Mouse (Mus musculus): Measurements from ENCODE around the gene Ankrd65. TPM values are rescaled to one million over a fixed set of nuclear protein-coding genes. Genes with fewer than 3 reads are reported as not detected.

The Ankrd65 gene
- polyA plus RNA-seq, 1 experiment from 2014 or later = not detected

DNA sequence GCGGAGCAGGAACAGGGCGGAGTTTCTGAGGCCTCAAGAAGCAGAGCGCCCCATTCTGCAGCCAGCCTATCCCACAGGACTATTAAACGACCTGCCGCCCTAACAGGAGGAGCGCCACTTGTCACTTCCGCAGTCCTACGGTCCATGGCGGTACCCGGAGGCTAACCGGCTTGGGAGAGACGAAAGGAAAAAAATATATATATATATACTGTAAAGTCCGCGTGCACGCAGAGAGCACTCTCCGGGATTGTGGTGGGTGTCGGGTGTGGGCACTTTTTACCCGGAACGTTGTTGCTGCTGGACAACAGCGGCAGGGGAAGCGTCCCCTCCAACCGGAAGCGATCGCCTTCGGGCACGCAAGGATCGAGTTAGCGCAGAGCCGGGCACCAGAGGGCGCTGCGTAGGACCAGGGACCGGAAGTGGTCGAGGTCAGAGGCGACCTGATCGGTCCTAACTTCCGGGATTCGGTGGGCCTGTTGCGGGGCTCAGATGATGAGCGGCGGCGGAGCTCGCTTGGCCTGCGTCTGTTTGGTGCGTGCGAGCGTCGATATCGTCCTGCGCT is 41.0 kb downstream of the Ankrd65 start, which contains the start of gene Aurkaip1:
Gene Aurkaip1 (plus strand): TSS at position 68 of the 562 bp plus-strand sequence.
- Histone ChIP-seq H3K4me2 (peak within 1 kb of the TSS; percentile 89), H3K9ac (peak within 1 kb of the TSS; percentile 88), H3K9me3 (replicated peaks) (no peaks in the 10 kb centered on the region), H3K36me3 (peaks cover 48% of the 10 kb centered on the region), H3K27ac (peak within 1 kb of the TSS; percentile 91), H3K4me3 (peak within 1 kb of the TSS; percentile 80), H3K4me1 (peaks cover 32% of the 10 kb centered on the region), H3K27me3 (replicated peaks) (no peaks in the 10 kb centered on the region)
- under 1% methylated on average over 49 of the region's 49 CpGs for WGBS (ENCODE audit: insufficient replicate concordance)
- peak; percentile 96 for ATAC-seq

DNA sequence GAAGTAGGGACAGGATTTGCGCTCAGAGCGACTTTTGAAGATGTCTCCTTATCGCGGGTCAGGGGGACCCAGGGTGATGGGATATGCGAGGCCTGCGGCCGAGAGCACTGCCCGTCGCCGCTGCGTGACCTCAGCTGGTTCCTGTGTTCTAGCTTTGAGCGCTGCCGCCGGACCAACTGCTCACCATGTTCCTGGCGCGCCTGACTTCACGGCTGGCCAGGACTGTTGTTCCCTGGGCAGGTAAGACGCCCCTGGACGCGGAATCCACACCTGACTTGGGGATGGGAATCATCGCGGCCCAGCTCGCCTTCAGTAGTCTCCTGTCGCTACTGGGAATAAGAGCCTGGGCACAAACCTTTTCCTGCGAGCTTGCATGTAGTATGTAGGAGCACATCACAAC is 41.6 kb downstream of the Ankrd65 start:
- WGBS (ENCODE audit: insufficient replicate concordance) = under 1% methylated on average over 25 of the region's 25 CpGs
- Histone ChIP-seq H3K36me3 (peaks cover 42% of the 10 kb centered on the region), H3K4me1 (peaks cover 32% of the 10 kb centered on the region), H3K9me3 (replicated peaks) (no peaks in the 10 kb centered on the region), H3K9ac (peak overlapping the region; percentile 88), H3K4me3 (peak overlapping the region; percentile 80), H3K27me3 (replicated peaks) (no peaks in the 10 kb centered on the region), H3K27ac (peak overlapping the region; percentile 91), H3K4me2 (peak overlapping the region; percentile 89)
- peak; percentile 23 for ATAC-seq

DNA sequence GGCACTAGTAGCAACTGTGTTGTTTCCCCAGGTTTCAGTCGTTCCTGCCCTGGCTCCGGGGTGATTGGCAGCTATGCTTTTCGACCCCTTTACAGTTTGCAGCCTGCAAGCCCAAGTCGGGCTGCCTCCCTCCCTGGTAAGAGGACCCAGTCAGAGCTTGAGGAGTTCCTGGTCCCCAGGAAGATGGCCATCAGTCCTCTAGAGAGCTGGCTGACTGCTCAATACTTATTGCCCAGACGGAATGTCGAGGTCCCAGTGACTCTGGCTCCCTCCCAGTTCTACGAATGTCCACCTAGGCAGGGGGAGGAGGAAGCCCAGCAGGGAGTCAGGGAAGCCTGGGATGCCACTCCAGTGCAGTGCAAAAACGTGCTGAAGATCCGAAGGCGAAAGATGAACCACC is 42.1 kb downstream of the Ankrd65 start:
- Histone ChIP-seq H3K9me3 (replicated peaks) (no peaks in the 10 kb centered on the region), H3K9ac (peak overlapping the region; percentile 88), H3K27me3 (replicated peaks) (no peaks in the 10 kb centered on the region), H3K4me3 (peak overlapping the region; percentile 80), H3K27ac (peak overlapping the region; percentile 91), H3K36me3 (peaks cover 37% of the 10 kb centered on the region), H3K4me1 (peaks cover 32% of the 10 kb centered on the region), H3K4me2 (peak overlapping the region; percentile 89)
- WGBS (ENCODE audit: insufficient replicate concordance) = 46% methylated on average over 10 of the region's 10 CpGs
- no peak for ATAC-seq

DNA sequence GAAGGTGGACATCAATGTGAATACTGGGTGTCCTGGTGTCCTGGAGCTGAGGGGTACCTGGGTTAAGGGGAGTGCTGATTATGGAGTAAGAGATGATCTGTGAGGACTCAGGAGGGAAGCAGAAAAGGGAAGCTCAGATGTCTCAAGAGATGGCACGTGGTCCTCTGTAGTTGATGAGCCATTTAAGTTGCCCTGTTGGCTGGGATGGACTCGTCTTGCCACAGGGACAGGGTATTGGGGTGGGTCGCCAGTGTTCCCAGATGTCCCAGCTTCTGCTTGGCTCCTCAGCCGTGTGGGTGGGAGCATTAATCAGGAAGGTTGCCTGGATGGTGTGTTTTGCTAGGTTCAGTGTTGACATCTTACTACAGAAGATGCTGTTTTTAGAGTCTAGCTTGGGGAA is 43.0 kb downstream of the Ankrd65 start:
- Histone ChIP-seq H3K27ac (no peak overlapping the region), H3K4me1 (peaks cover 41% of the 10 kb centered on the region), H3K36me3 (peaks cover 28% of the 10 kb centered on the region), H3K4me3 (peak overlapping the region; percentile 80; the same call in 1 of the 2 replicates), H3K27me3 (replicated peaks) (no peaks in the 10 kb centered on the region), H3K4me2 (peak overlapping the region; percentile 89; the same call in 1 of the 2 replicates), H3K9me3 (replicated peaks) (no peaks in the 10 kb centered on the region), H3K9ac (peak overlapping the region; percentile 88; the same call in 1 of the 2 replicates)
- 69% methylated on average over 4 of the region's 4 CpGs for WGBS (ENCODE audit: insufficient replicate concordance)
- ATAC-seq = no peak

DNA sequence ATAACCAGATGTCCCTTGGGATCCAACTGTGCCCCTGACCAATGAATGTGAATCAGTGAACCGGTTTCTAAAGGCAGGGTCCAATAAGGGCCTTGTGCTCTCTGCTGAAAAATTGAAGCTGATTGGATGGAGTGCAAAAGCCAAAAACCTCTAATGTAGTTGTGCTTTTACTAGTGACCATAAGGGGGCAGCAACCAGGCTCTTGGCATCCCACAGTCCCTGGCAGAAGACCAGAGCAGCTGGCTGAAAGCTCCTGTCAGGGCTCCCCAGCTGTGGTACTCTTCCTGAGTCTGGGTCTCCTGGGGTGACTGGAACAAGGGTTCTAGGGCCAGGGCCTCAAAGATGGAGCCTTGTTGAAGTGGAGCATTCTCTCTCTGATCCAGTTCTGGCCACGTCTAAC is 43.6 kb downstream of the Ankrd65 start:
- 45% methylated on average over 2 of the region's 2 CpGs for WGBS (ENCODE audit: insufficient replicate concordance)
- Histone ChIP-seq H3K9ac (no peak overlapping the region), H3K4me3 (no peak overlapping the region), H3K9me3 (replicated peaks) (no peaks in the 10 kb centered on the region), H3K36me3 (peaks cover 23% of the 10 kb centered on the region), H3K4me1 (peaks cover 44% of the 10 kb centered on the region), H3K27ac (peak overlapping the region; percentile 24; the same call in 1 of the 2 replicates), H3K4me2 (no peak overlapping the region), H3K27me3 (replicated peaks) (no peaks in the 10 kb centered on the region)
- no peak for ATAC-seq

DNA sequence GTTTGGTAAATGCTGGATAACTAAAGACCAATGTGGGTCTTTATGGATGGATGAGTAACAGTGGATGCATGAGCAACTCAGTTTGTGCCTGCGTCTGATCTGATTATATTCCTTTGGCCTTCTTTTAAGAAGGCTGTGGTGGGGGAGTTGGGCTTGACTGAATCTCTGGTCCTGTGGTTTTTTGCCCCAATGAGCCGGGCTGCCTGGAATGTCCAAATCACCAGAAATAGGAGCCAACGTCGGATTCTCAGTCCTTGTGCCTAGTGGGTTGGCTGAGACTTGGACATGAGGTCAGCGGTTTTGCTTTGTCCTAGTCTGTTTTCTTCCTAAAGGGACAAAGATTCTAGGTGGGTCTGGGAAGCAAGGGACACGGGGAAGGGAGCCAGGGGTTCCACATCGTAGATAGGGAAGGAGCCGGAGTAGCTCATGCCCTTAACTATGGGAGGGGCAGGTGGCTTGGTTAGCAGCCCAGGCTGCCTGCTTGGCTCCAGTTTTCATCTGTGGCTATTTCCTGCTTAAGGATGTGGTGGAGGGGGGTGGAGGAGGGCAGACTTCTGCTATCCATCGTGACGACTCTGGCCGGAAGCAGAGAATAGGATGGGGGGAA is 47.3 kb downstream of the Ankrd65 start:
- no peak overlapping the region for H3K4me3 ChIP-seq
- peaks cover 17% of the 10 kb centered on the region for H3K36me3 ChIP-seq
- H3K27ac ChIP-seq = no peak overlapping the region
- peaks cover 34% of the 10 kb centered on the region for H3K27me3 ChIP-seq (replicated peaks)
- peaks cover 59% of the 10 kb centered on the region for H3K4me1 ChIP-seq
- H3K9ac ChIP-seq = no peak overlapping the region
- H3K9me3 ChIP-seq (replicated peaks) = no peaks in the 10 kb centered on the region
- H3K4me2 ChIP-seq = no peak overlapping the region
- 35% methylated on average over 11 of the region's 11 CpGs for WGBS (ENCODE audit: insufficient replicate concordance)
- ATAC-seq = no peak

DNA sequence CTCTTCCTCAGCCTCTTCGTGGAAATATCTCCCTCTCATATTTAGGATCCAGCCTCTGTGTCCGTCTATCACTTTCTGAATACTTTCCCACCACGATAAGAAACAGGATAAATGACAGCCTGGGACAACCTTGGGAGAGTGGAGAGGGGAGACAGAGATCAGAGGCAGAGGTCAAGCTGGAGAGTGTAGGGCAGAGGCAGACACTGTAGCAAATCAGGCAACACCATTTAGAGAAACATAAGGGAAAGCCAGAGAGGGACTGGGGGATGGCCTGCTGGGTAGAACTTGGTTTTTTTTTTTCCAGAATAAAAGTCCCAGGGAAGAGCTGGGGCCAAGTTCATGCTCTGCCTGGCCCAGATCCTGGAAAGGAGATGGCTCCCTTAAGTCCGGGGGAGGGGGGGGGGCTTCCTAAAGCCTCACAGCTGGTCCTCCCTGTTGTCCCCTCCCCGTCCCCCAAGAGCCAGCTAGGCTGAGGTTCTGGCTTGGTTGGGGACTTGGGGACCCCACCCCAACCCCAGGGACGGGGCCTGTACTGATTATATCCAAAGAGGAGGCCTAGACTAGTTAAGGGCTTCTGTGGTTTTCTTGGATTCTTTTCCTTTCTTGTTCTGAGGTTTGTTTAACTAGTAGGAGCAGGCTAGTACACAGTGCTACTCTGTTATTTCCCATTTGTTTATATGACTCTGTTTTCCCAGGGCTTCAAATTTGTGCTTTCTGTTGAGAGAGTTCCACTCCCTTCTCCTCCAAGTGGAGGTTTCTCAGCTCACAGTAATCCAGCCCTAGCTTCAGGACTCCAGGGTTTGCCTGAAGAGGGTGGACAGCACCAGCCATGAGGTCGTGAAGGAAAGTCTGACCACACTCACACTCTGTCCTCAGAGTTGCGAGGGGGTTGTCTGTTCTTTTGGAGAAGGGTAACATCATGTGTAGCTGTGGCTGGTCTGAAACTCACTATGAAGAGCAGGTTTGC is 48.2 kb downstream of the Ankrd65 start:
- no peak for ATAC-seq
- H3K4me1 ChIP-seq = peaks cover 50% of the 10 kb centered on the region
- peaks cover 7% of the 10 kb centered on the region for H3K36me3 ChIP-seq
- no peaks in the 10 kb centered on the region for H3K9me3 ChIP-seq (replicated peaks)
- no peak overlapping the region for H3K27ac ChIP-seq
- H3K4me2 ChIP-seq = no peak overlapping the region
- no peak overlapping the region for H3K9ac ChIP-seq
- 40% methylated on average over 8 of the region's 8 CpGs for WGBS (ENCODE audit: insufficient replicate concordance)
- no peak overlapping the region for H3K4me3 ChIP-seq
- H3K27me3 ChIP-seq (replicated peaks) = peaks cover 43% of the 10 kb centered on the region

DNA sequence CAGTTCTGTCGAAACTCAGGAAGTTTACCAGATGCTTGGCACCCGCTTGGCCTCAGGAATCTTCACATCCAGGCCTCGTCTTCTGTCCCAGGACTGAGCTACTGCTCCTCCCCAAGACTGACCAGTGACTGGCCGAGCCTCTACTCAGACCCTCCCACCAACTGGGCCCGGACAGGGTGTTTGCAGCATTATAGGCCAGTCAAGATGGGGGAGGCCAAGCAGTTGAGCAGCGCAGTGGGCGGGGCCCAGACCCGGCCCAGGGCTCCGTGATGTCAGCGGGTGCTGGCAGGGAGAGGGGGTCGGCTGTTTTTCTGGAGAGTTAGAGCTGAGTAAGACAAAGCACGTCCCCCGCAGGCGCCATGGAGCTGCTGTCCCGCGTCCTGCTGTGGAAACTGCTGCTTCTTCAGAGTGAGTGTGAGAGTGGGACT is 49.3 kb downstream of the Ankrd65 start, which contains the start of gene Mxra8:
Gene Mxra8 (plus strand): TSS at position 198 of the 428 bp plus-strand sequence.
- Histone ChIP-seq H3K36me3 (no peaks in the 10 kb centered on the region), H3K27me3 (replicated peaks) (peaks cover 46% of the 10 kb centered on the region), H3K9ac (peak within 1 kb of the TSS; percentile 73), H3K4me2 (peak within 1 kb of the TSS; percentile 95), H3K9me3 (replicated peaks) (no peaks in the 10 kb centered on the region), H3K27ac (0 out of 2 replicates have a peak within 1 kb of the TSS, but pooled peaks have one; percentile 36), H3K4me3 (peak within 1 kb of the TSS; percentile 66), H3K4me1 (peaks cover 41% of the 10 kb centered on the region)
- whole genome bisulfite sequencing (ENCODE audit: insufficient replicate concordance) = 18% methylated on average over 16 of the region's 16 CpGs
- peak; percentile 48 for ATAC-seq

DNA sequence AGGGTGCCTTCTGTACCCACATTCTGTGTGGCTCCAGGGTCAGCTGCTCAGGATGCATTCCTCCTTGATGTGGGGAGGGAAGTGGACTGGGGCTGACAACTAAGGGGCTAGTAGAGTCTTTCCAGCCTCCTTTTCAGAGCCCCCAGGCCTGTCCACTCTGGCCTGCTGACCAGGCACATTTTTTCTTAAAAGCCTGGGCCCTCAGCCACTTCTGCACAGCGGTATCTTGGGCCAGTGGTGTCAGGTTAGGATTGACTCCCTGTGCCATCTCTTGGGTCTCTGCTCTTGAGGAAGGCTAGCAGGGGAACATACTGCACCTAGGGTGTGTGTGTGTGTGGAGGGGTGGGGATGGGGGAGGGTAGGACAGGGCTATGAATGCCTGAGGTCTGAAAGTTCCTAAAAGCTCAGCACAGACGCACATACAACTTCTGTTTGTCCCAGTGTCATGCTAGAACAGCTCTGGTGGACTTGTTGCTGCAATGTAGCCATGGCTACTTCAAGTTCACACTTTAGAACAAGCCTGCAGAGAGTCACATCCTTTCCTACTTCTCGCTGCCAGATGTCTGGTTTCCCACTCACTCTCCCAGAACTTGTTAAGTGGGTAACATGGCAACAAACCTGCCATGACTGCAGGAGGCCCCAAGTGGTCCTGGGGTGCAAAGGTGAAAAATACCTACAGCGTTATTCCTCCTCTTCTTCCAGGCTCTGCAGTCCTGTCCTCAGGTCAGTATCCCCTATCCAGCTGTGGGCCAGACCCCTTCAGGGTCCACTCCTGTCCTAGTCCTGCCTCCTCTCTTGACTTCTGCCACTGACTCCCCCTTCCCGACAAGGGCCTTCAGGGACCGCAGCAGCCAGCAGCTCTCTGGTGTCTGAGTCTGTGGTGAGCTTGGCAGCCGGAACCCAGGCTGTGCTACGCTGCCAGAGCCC is 50.1 kb downstream of the Ankrd65 start:
- H3K4me1 ChIP-seq = peaks cover 41% of the 10 kb centered on the region
- H3K4me3 ChIP-seq = peak overlapping the region; percentile 66
- H3K36me3 ChIP-seq = no peaks in the 10 kb centered on the region
- 23% methylated on average over 8 of the region's 8 CpGs for WGBS (ENCODE audit: insufficient replicate concordance)
- ATAC-seq = no peak; the same call in 1 of the 2 replicates
- H3K27me3 ChIP-seq (replicated peaks) = peaks cover 46% of the 10 kb centered on the region
- peak overlapping the region; percentile 73 for H3K9ac ChIP-seq
- peak overlapping the region; percentile 51; the same call in 1 of the 2 replicates for H3K27ac ChIP-seq
- peak overlapping the region; percentile 95 for H3K4me2 ChIP-seq
- no peaks in the 10 kb centered on the region for H3K9me3 ChIP-seq (replicated peaks)

DNA sequence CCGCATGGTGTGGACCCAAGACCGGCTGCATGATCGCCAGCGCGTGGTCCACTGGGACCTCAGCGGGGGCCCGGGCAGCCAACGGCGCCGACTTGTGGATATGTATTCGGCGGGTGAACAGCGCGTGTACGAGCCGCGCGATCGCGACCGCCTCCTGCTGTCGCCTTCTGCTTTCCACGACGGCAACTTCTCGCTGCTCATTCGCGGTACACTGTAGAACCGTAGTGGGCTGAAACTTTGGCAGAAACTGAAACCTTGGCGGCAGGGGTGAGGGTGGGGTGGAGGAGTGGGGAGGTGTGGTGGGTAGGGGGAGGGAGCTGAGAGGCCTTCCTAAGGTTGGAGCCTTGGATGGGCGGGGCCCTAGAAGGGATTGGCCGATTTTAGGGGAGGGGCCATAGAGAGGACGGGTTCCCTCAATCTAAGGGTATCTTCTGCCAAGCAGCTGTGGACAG is 50.8 kb downstream of the Ankrd65 start:
- WGBS (ENCODE audit: insufficient replicate concordance) = under 1% methylated on average over 32 of the region's 32 CpGs
- no peaks in the 10 kb centered on the region for H3K36me3 ChIP-seq
- H3K27ac ChIP-seq = peak overlapping the region; percentile 51; the same call in 1 of the 2 replicates
- H3K4me2 ChIP-seq = peak overlapping the region; percentile 95
- peak overlapping the region; percentile 73 for H3K9ac ChIP-seq
- peak; percentile 85 for ATAC-seq
- H3K4me1 ChIP-seq = peaks cover 41% of the 10 kb centered on the region
- H3K9me3 ChIP-seq (replicated peaks) = no peaks in the 10 kb centered on the region
- H3K4me3 ChIP-seq = peak overlapping the region; percentile 66
- H3K27me3 ChIP-seq (replicated peaks) = peaks cover 51% of the 10 kb centered on the region

Measured in liver, embryonic 12.5 days (tissue).